Mouse (Mus musculus) layer of hippocampus, postnatal 14 days (tissue): Measurements from ENCODE around the gene Trub1. TPM values are rescaled to one million over a fixed set of nuclear protein-coding genes. Genes with fewer than 3 reads are reported as not detected.
A peak's percentile ranks its signal among the peaks of the same experiment; 100 is the strongest.

Experiments
- DNase-seq, 2 experiments: peaks; one replicate each; pipeline ENCODE4 v3.0.0; 2021 to 2022; ENCODE audit warnings: low spot score in 2 of 2, mixed read lengths in 1 of 2
- long read RNA-seq, 2 experiments: library from polyadenylated mRNA; stranded (forward); transcript quantifications; one replicate each; pipeline ENCODE4 v2.0.0; 2021
- total RNA-seq, 2 experiments: library from RNA; stranded (reverse); gene quantifications; 2 replicates each; pipeline ENCODE4 v1.2.3; 2021

Gene Trub1
- 10 to 100 TPM; 15.5 to 17.7 TPM for total RNA-seq
- long read RNA-seq, experiment 1, transcript Trub1-202 (8 exons, 3,789 nt), result major isoform, 19 of 25 reads
- long read RNA-seq, experiment 1, partial matches to known transcripts, result 0 of 25 reads
- long read RNA-seq, experiment 1, other reads (novel, unspliced or antisense), result 4 of 25 reads
- long read RNA-seq, experiment 2, transcript Trub1-202 (8 exons, 3,789 nt), result major isoform, 30 of 35 reads
- long read RNA-seq, experiment 2, partial matches to known transcripts, result 0 of 35 reads
- long read RNA-seq, experiment 2, other reads (novel, unspliced or antisense), result 2 of 35 reads

GRCm38 (mm10) chr19:57452492-57453217, at the start of gene Trub1:
Gene Trub1, plus strand, starts transcription at chr19:57452912.
- peak; percentile 88 to 90 for DNase-seq

- peak; percentile 60 to 69 for DNase-seq
Measured at GRCm38 (mm10) chr19:57403700-57404501, 48.8 kb upstream of the Trub1 start.

- DNase-seq, result no peak
Measured at GRCm38 (mm10) chr19:57404502-57404848, 48.2 kb upstream of the Trub1 start.

GRCm38 (mm10) chr19:57407947-57408346, 44.8 kb upstream of the Trub1 start:
- no peak for DNase-seq

GRCm38 (mm10) chr19:57411375-57412196, 41.1 kb upstream of the Trub1 start:
- DNase-seq, result peak; percentile 49 to 59

- no peak for DNase-seq
Measured at GRCm38 (mm10) chr19:57413170-57413569, 39.5 kb upstream of the Trub1 start.

GRCm38 (mm10) chr19:57413918-57414317, 38.8 kb upstream of the Trub1 start:
- no peak for DNase-seq

- DNase-seq, result peak in 1 of 2 experiments; percentile 26
Measured at GRCm38 (mm10) chr19:57415031-57415807, 37.5 kb upstream of the Trub1 start.

- DNase-seq, result no peak
Measured at GRCm38 (mm10) chr19:57417800-57418580, 34.7 kb upstream of the Trub1 start.

- DNase-seq, result no peak
Measured at GRCm38 (mm10) chr19:57423402-57423801, 29.3 kb upstream of the Trub1 start.

- DNase-seq, result no peak
Measured at GRCm38 (mm10) chr19:57425296-57425695, 27.4 kb upstream of the Trub1 start.

- DNase-seq, result no peak
Measured at GRCm38 (mm10) chr19:57426841-57427240, 25.9 kb upstream of the Trub1 start.

GRCm38 (mm10) chr19:57427756-57428438, 24.8 kb upstream of the Trub1 start:
- peak in 1 of 2 experiments; percentile 18 for DNase-seq

- no peak for DNase-seq
Measured at GRCm38 (mm10) chr19:57428641-57429040, 24.1 kb upstream of the Trub1 start.

- no peak for DNase-seq
Measured at GRCm38 (mm10) chr19:57429926-57430325, 22.8 kb upstream of the Trub1 start.

- DNase-seq, result no peak
Measured at GRCm38 (mm10) chr19:57431476-57431875, 21.2 kb upstream of the Trub1 start.

- DNase-seq, result no peak
Measured at GRCm38 (mm10) chr19:57434024-57434423, 18.7 kb upstream of the Trub1 start.

GRCm38 (mm10) chr19:57436586-57437021, 16.1 kb upstream of the Trub1 start:
- DNase-seq, result no peak

GRCm38 (mm10) chr19:57437042-57437441, 15.7 kb upstream of the Trub1 start:
- DNase-seq, result no peak
